Mouse (Mus musculus): ENCODE data around the gene Aldh3b2. TPM values are rescaled to one million over a fixed set of nuclear protein-coding genes. Genes with fewer than 3 reads are reported as not detected.

Aldh3b2 gene
- polyA plus RNA-seq, 1 experiment from 2014 or later = 1.8 TPM

GRCm38 (mm10) chr19:3931716-3932115, 40.4 kb upstream of the Aldh3b2 start:
- no peaks in the 10 kb centered on the region for H3K36me3 ChIP-seq
- no peak overlapping the region for H3K4me2 ChIP-seq
- H3K9me3 ChIP-seq (replicated peaks) = no peaks in the 10 kb centered on the region
- H3K27me3 ChIP-seq = no peaks in the 10 kb centered on the region
- peaks cover 45% of the 10 kb centered on the region for H3K4me1 ChIP-seq
- WGBS = 89% methylated on average over 9 of the region's 9 CpGs
- ATAC-seq (replicated peaks; ENCODE audit: low FRiP score) = no peak
- no peak overlapping the region for H3K9ac ChIP-seq
- no peak overlapping the region for H3K27ac ChIP-seq
- no peak overlapping the region for H3K4me3 ChIP-seq (replicated peaks)

DNA sequence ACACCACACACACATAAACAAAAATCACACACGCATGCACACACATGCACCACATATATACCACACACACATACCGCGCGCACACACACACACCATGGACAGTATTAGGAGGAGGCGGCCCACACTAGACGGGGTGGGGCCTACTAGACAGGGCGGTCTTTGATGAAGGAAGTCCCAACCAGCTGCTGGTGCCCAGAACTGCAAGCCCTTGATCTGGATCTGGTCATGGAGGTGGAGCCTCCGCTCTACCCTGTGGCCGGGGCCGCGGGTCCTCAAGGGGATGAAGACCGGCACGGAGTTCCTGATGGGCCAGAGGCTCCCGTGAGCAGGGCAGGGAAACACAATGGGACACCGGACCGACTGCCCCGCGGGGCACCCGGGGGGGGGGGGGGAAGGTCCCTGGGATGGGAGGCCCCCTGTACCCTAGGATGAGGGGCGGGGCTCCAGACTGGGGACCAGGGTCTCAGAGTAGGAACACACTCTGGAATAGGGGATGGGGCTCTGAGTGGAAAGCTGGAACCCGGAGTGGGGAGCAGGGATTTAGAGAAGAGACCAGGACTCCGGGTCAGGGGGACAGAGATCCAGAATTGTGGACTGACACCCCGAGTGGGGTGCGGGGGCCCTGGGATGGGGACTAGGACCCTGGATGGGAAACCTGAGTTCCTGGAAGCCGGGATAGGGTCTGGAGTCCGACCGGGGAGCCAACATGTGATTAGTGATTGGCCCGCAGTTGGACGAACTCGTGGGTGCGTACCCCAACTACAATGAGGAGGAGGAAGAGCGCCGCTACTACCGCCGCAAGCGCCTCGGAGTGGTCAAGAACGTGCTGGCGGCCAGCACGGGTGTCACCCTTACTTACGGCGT, 36.9 kb upstream of the Aldh3b2 start, which contains the start of gene Unc93b1:
Unc93b1 (plus strand) TSS at position 155 of the 864 bp plus-strand sequence.
- H3K9ac ChIP-seq = peak within 1 kb of the TSS; percentile 47
- no peaks in the 10 kb centered on the region for H3K9me3 ChIP-seq (replicated peaks)
- 7% methylated on average over 39 of the region's 42 CpGs for WGBS
- ATAC-seq (replicated peaks; ENCODE audit: low FRiP score) = peak; percentile 87
- H3K4me2 ChIP-seq = peak within 1 kb of the TSS; percentile 91
- no peaks in the 10 kb centered on the region for H3K27me3 ChIP-seq
- peak within 1 kb of the TSS; percentile 33 for H3K27ac ChIP-seq
- peak within 1 kb of the TSS; percentile 51 for H3K4me3 ChIP-seq (replicated peaks)
- H3K4me1 ChIP-seq = peaks cover 30% of the 10 kb centered on the region
- no peaks in the 10 kb centered on the region for H3K36me3 ChIP-seq

GRCm38 (mm10) chr19:3935896-3936850, 36.0 kb upstream of the Aldh3b2 start:
- H3K9me3 ChIP-seq (replicated peaks) = no peaks in the 10 kb centered on the region
- H3K27me3 ChIP-seq = no peaks in the 10 kb centered on the region
- H3K36me3 ChIP-seq = no peaks in the 10 kb centered on the region
- peaks cover 21% of the 10 kb centered on the region for H3K4me1 ChIP-seq
- ATAC-seq (replicated peaks; ENCODE audit: low FRiP score) = peak; percentile 41; the same call in 1 of the 2 replicates
- H3K27ac ChIP-seq = peak overlapping the region; percentile 33
- peak overlapping the region; percentile 91 for H3K4me2 ChIP-seq
- WGBS = 9% methylated on average over 22 of the region's 22 CpGs
- H3K4me3 ChIP-seq (replicated peaks) = peak overlapping the region; percentile 51
- H3K9ac ChIP-seq = peak overlapping the region; percentile 47

DNA sequence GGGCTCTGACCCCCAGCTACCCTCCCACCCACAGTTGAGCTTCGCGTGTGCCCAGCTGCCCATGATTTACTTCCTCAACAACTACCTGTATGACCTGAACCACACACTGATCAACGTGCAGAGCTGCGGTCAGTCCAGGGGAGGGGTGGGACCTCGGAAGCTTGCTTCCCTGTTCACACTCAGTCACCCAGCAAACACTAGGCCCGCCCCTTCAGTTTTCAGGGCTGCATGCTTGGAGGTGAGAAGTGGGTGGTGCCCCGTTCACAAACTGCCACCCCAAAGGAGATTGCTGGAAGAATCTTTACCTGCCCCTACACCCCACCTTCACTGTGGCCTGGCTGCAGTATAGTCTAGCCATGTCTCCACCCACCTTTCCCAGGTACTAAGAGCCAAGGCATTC, 29.8 kb upstream of the Aldh3b2 start:
- Histone ChIP-seq H3K9me3 (replicated peaks) (no peaks in the 10 kb centered on the region), H3K9ac (no peak overlapping the region), H3K4me3 (replicated peaks) (no peak overlapping the region), H3K27me3 (no peaks in the 10 kb centered on the region), H3K4me2 (no peak overlapping the region), H3K36me3 (no peaks in the 10 kb centered on the region), H3K27ac (no peak overlapping the region), H3K4me1 (peaks cover 15% of the 10 kb centered on the region)
- WGBS = 84% methylated on average over 7 of the region's 7 CpGs
- no peak for ATAC-seq (replicated peaks; ENCODE audit: low FRiP score)

DNA sequence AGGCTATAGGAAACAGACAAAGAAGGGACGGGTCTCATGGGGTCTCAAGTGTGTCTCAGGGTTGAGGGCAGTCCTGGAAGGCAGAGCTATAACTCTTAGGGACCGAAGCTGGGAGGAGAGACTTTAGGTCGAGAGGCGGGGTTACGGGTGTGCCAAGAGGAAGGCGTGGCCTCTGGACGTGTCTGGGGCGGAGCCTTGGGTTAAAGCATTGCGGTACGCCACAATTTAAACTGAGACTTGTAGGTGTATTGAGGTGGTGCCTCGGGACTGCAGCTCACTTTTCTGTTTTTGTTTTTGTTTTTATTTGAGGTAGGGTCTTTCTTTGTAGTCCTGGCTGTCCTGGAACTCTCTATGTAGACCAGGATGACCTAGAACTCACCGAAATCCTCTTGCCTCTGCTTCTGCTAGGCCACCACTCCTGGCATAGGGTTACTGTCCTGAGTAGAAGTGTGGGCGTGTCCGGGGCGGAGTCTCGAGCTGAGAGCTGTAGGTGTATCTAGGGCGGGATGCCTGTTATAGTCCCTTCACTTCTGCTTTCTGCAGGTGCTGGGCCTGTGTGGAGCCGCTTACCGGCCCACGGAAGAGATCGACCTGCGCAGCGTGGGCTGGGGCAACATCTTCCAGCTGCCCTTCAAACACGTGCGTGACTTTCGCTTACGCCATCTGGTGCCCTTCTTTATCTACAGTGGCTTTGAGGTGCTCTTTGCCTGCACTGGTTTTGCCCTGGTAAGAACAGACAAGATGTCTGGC, 29.0 kb upstream of the Aldh3b2 start:
- peaks cover 15% of the 10 kb centered on the region for H3K4me1 ChIP-seq
- H3K27me3 ChIP-seq = no peaks in the 10 kb centered on the region
- 0 out of 2 replicates have a peak overlapping the region, but pooled peaks have one; percentile 9 for H3K4me3 ChIP-seq (replicated peaks)
- no peak overlapping the region for H3K9ac ChIP-seq
- no peak overlapping the region for H3K27ac ChIP-seq
- no peaks in the 10 kb centered on the region for H3K36me3 ChIP-seq
- 25% methylated on average over 27 of the region's 27 CpGs for WGBS
- ATAC-seq (replicated peaks; ENCODE audit: low FRiP score) = peak; percentile 74; the same call in 1 of the 2 replicates
- H3K4me2 ChIP-seq = peak overlapping the region; percentile 43
- H3K9me3 ChIP-seq (replicated peaks) = no peaks in the 10 kb centered on the region

- H3K27ac ChIP-seq = peak overlapping the region; percentile 33; the same call in 1 of the 2 replicates
- WGBS = 28% methylated on average over 10 of the region's 10 CpGs
Observed at GRCm38 (mm10) chr19:3945872-3946564, 26.1 kb upstream of the Aldh3b2 start.

GRCm38 (mm10) chr19:3946715-3947114, 25.4 kb upstream of the Aldh3b2 start:
- Histone ChIP-seq H3K27me3 (no peaks in the 10 kb centered on the region), H3K4me1 (peaks cover 21% of the 10 kb centered on the region), H3K9ac (no peak overlapping the region), H3K27ac (no peak overlapping the region), H3K9me3 (replicated peaks) (no peaks in the 10 kb centered on the region), H3K4me2 (no peak overlapping the region), H3K4me3 (replicated peaks) (no peak overlapping the region), H3K36me3 (no peaks in the 10 kb centered on the region)
- no peak for ATAC-seq (replicated peaks; ENCODE audit: low FRiP score)
- WGBS = 21% methylated on average over 2 of the region's 2 CpGs

More at GRCm38 (mm10) chr19:3945872-3946564, 26.1 kb upstream of the Aldh3b2 start:
- H3K4me1 ChIP-seq = peaks cover 21% of the 10 kb centered on the region
- no peaks in the 10 kb centered on the region for H3K36me3 ChIP-seq
- H3K4me2 ChIP-seq = no peak overlapping the region
- no peaks in the 10 kb centered on the region for H3K9me3 ChIP-seq (replicated peaks)
- H3K9ac ChIP-seq = no peak overlapping the region
- H3K27me3 ChIP-seq = no peaks in the 10 kb centered on the region
- H3K4me3 ChIP-seq (replicated peaks) = no peak overlapping the region
- ATAC-seq (replicated peaks; ENCODE audit: low FRiP score) = no peak

- Histone ChIP-seq H3K4me2 (no peak overlapping the region), H3K9me3 (replicated peaks) (no peaks in the 10 kb centered on the region), H3K9ac (no peak overlapping the region), H3K4me3 (replicated peaks) (no peak overlapping the region), H3K27me3 (no peaks in the 10 kb centered on the region), H3K4me1 (peaks cover 19% of the 10 kb centered on the region), H3K36me3 (no peaks in the 10 kb centered on the region), H3K27ac (no peak overlapping the region)
- WGBS = 83% methylated on average over 3 of the region's 3 CpGs
- ATAC-seq (replicated peaks; ENCODE audit: low FRiP score) = no peak
Observed at GRCm38 (mm10) chr19:3947813-3948212, 24.3 kb upstream of the Aldh3b2 start.

DNA sequence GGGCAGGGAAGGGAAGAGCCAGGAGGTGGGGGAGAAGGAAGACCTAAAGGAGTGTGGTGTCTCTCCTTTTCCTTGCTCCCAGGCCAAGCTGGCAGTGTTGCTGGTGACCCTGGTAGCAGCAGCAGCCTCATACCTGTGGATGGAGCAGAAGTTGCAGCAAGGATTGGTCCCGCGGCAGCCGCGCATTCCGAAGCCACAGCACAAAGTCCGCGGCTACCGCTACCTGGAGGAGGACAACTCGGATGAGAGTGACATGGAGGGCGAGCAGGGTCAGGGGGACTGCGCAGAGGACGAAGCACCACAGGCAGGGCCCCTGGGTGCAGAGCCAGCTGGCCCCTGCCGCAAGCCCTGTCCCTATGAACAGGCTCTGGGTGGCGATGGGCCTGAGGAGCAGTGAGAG, 23.6 kb upstream of the Aldh3b2 start:
- WGBS = 73% methylated on average over 14 of the region's 14 CpGs
- no peak overlapping the region for H3K4me3 ChIP-seq (replicated peaks)
- H3K36me3 ChIP-seq = no peaks in the 10 kb centered on the region

DNA sequence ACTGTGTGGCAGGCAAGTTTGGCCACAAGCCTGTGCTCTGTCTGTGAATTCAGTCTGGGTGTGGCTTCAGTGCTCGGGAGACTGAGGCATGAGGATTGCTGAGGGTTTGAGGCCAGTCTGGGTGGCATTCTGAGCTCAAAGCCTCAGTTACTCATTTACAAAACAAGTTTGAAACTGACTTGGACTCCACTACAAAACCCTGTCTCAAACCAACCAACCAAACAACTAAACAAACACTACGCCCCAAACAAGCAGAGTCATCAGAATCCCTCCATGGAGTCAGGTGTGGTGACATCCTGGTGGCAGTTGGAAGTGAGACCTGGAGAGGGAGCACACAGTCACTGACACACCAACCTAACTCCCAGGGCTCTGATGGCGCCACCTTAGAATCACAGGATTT, 21.8 kb upstream of the Aldh3b2 start:
- Histone ChIP-seq H3K27me3 (no peaks in the 10 kb centered on the region), H3K36me3 (no peaks in the 10 kb centered on the region), H3K4me2 (no peak overlapping the region), H3K9me3 (replicated peaks) (no peaks in the 10 kb centered on the region), H3K9ac (no peak overlapping the region), H3K27ac (no peak overlapping the region), H3K4me1 (peaks cover 19% of the 10 kb centered on the region), H3K4me3 (replicated peaks) (no peak overlapping the region)
- ATAC-seq (replicated peaks; ENCODE audit: low FRiP score) = no peak
- WGBS = 77% methylated on average over 3 of the region's 3 CpGs

More for the DNA sequence above, 23.6 kb upstream of the Aldh3b2 start:
- ATAC-seq (replicated peaks; ENCODE audit: low FRiP score) = no peak
- no peak overlapping the region for H3K4me2 ChIP-seq
- H3K27me3 ChIP-seq = no peaks in the 10 kb centered on the region
- no peaks in the 10 kb centered on the region for H3K9me3 ChIP-seq (replicated peaks)
- H3K27ac ChIP-seq = no peak overlapping the region
- H3K4me1 ChIP-seq = peaks cover 14% of the 10 kb centered on the region
- no peak overlapping the region for H3K9ac ChIP-seq

GRCm38 (mm10) chr19:3951461-3951860, 20.7 kb upstream of the Aldh3b2 start:
- no peaks in the 10 kb centered on the region for H3K27me3 ChIP-seq
- H3K4me3 ChIP-seq (replicated peaks) = no peak overlapping the region
- H3K9me3 ChIP-seq (replicated peaks) = no peaks in the 10 kb centered on the region
- no peak overlapping the region for H3K27ac ChIP-seq
- H3K4me2 ChIP-seq = no peak overlapping the region
- H3K9ac ChIP-seq = no peak overlapping the region
- H3K36me3 ChIP-seq = no peaks in the 10 kb centered on the region
- H3K4me1 ChIP-seq = peaks cover 20% of the 10 kb centered on the region
- ATAC-seq (replicated peaks; ENCODE audit: low FRiP score) = no peak

Measured in kidney, embryonic 15.5 days (tissue).